Mouse (Mus musculus) testis, adult 2 months (tissue): ENCODE measurements at regions not wholly inside any gene's neighbourhood (a gene's known extent, or its start where the extent isn't known, plus 50 kb on each side); places are given as distances from the start of the nearest gene placed in this dataset.

Source experiments
- CTCF ChIP-seq: fragments of 200-500 bp; IDR thresholded peaks from 2 replicates; pipeline ENCODE4 v1.5.1; 2012; ENCODE audit warnings: low read depth, mild to moderate bottlenecking, inconsistent platforms, low read length, moderate library complexity; ENCODE audit not compliant: control insufficient read depth, insufficient read depth, insufficient replicate concordance
- POLR2A ChIP-seq: fragments of 200-500 bp; IDR thresholded peaks from 2 replicates; pipeline ENCODE4 v1.6.1; 2012; ENCODE audit warnings: low read depth, mild to moderate bottlenecking, inconsistent platforms, low read length, moderate library complexity; ENCODE audit not compliant: control insufficient read depth

DNA sequence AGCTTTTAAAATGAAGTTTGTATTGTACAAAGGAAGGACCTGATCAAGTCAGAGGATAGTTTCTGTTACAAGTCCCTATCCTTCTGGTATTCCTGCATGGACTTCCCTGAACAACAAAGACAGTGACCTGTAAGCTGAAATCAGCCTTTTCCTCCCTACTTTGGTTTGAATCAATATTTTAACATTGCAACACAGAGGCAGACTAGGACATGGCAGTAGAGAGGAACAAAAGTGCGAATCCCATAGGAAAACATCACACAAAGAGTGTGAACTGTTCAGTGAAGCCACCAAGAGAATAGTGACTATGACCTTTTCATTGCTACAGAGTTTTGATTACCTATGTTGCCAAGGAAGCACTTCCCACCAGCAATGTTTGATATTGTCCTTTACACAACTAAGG is 288.7 kb downstream of the Rprm start:
- TF ChIP-seq POLR2A (no peak), CTCF (no peak)
